8 mouse cellular contexts compared by ENCODE assay signal in the genomic region with DNA sequence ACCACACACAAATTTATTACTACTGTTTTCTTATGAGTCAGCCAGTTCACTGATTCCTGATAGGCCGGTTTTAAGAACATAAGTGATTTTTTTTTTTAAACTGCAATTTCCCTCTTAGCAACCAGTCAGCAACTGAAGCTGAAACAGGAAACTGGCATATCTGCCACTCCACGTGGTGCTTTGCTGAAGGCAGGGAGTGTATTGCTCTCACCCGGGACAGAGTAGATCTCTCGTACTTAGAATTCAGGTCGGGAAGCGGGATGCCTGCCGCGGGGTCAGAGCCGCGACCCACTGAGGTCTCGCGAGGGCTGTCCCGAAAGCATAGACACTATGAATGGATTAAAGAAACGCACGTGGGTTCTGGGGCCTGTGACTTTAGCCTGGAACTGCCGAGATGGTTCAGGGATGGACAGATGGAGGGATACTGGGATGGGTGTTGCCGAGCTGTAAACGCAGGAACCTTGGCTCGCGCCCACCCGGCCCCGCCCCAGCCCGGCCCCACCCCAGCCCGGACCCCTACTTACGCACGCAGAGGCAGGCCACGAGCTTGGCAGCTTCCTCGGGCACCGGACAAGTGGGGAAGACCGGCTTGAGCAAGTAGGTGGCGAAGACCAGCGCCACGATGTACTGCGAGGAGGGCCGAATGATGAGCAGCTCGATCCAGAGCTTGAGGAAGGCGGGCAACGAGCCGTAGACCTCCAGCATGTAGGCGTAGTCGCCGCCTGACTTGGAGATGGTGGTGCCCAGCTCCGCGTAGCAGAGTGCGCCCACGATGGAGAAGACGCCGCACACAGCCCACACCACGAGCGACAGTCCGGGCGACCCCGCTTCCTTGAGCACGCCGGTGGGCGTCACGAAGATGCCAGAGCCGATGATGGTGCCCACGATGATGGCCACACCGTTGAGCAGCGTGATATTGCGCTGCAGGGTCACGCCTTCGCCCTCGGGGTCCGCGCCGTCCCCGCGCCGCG. TPM values are rescaled to one million over a fixed set of nuclear protein-coding genes. Genes with fewer than 3 reads are reported as not detected.
DNase-seq lines count a peak whose midpoint lies in the region; ATAC-seq and TF ChIP-seq lines count a peak whose summit lies in the region.

No protein-coding gene starts in this region.

- peak overlapping the region; percentile 79 for H3K4me3 ChIP-seq in kidney, embryonic 16.5 days (ENCODE audit: low read length)
- peak overlapping the region; percentile 69 for H3K4me3 ChIP-seq in hindbrain, postnatal 0 days (ENCODE audit: low read length)
- H3K4me3 ChIP-seq in liver, embryonic 16.5 days (ENCODE audit: low read depth, low read length), result peak overlapping the region; percentile 93

- no peak for DNase-seq in kidney, adult 18-20 months
- DNase-seq in adipocyte (ENCODE audit: low spot score), result peak; percentile 61
- peak; percentile 67 for DNase-seq in hindbrain, postnatal 0 days (ENCODE audit: low spot score)
- peak; percentile 58 for DNase-seq in neural tube, embryonic 10.5 days (ENCODE audit: extremely low spot score, low spot score)
- DNase-seq in thymus, postnatal 25 days, result peak; percentile 26

- no peaks in the 10 kb centered on the region for H3K27me3 ChIP-seq in kidney, embryonic 16.5 days (ENCODE audit: insufficient read depth, low read length)
- no peaks in the 10 kb centered on the region for H3K27me3 ChIP-seq in hindbrain, postnatal 0 days (ENCODE audit: insufficient read depth, low read length)
- H3K27me3 ChIP-seq in liver, embryonic 16.5 days (ENCODE audit: control insufficient read depth, insufficient read depth, low read depth, low read length), result no peaks in the 10 kb centered on the region

- H3K4me2 ChIP-seq in kidney, embryonic 16.5 days (replicated peaks; ENCODE audit: low read depth, low read length), result peak overlapping the region; percentile 97
- H3K4me2 ChIP-seq in hindbrain, postnatal 0 days (ENCODE audit: low read depth, low read length), result peak overlapping the region; percentile 86
- H3K4me2 ChIP-seq in liver, embryonic 16.5 days (ENCODE audit: low read depth, low read length), result peak overlapping the region; percentile 84

- H3K36me3 ChIP-seq in kidney, embryonic 16.5 days (ENCODE audit: insufficient read depth, low read length), result no peaks in the 10 kb centered on the region
- no peaks in the 10 kb centered on the region for H3K36me3 ChIP-seq in hindbrain, postnatal 0 days (ENCODE audit: insufficient read depth, low read length)
- peaks cover 9% of the 10 kb centered on the region for H3K36me3 ChIP-seq in liver, embryonic 16.5 days (ENCODE audit: control insufficient read depth, insufficient read depth)

- TF ChIP-seq CTCF in hindbrain, postnatal 0 days (IDR thresholded peaks at IDR 0.05; ENCODE audit: low read depth), result no peak

- H3K9ac ChIP-seq in kidney, embryonic 16.5 days (replicated peaks; ENCODE audit: low read length), result peak overlapping the region; percentile 71
- peak overlapping the region; percentile 76 for H3K9ac ChIP-seq in hindbrain, postnatal 0 days (replicated peaks; ENCODE audit: low read length)
- H3K9ac ChIP-seq in liver, embryonic 16.5 days (ENCODE audit: low read depth, low read length), result peak overlapping the region; percentile 92

- H3K27ac ChIP-seq in kidney, embryonic 16.5 days (ENCODE audit: low read length), result no peak overlapping the region
- H3K27ac ChIP-seq in hindbrain, postnatal 0 days, result peak overlapping the region; percentile 67
- H3K27ac ChIP-seq in liver, embryonic 16.5 days (ENCODE audit: low read length), result peak overlapping the region; percentile 70

- peak; percentile 37; the same call in 1 of the 2 replicates for ATAC-seq in kidney, embryonic 16.5 days (ENCODE audit: low FRiP score, low TSS enrichment)
- peak; percentile 23 for ATAC-seq in erythroblast, adult 5-6 weeks (replicated peaks; ENCODE audit: low FRiP score, poor library complexity, severe bottlenecking)
- peak; percentile 65 for ATAC-seq in hindbrain, postnatal 0 days
- ATAC-seq in liver, embryonic 16.5 days (ENCODE audit: low read depth), result peak; percentile 39

- under 1% methylated on average over 68 of the region's 72 CpGs for WGBS in kidney, embryonic 16.5 days
- under 1% methylated on average over 72 of the region's 72 CpGs for WGBS in hindbrain, postnatal 0 days
- under 1% methylated on average over 72 of the region's 72 CpGs for WGBS in liver, embryonic 16.5 days (ENCODE audit: insufficient replicate concordance)

- peaks cover 48% of the 10 kb centered on the region for H3K4me1 ChIP-seq in kidney, embryonic 16.5 days (ENCODE audit: insufficient read depth, low read length)
- H3K4me1 ChIP-seq in hindbrain, postnatal 0 days (ENCODE audit: insufficient read depth, low read length), result peaks cover 22% of the 10 kb centered on the region
- H3K4me1 ChIP-seq in liver, embryonic 16.5 days (ENCODE audit: control insufficient read depth, low read depth, low read length), result peaks cover 68% of the 10 kb centered on the region

- H3K9me3 ChIP-seq in kidney, embryonic 16.5 days (ENCODE audit: low read length), result no peaks in the 10 kb centered on the region
- H3K9me3 ChIP-seq in hindbrain, postnatal 0 days (ENCODE audit: low read length), result no peaks in the 10 kb centered on the region
- no peaks in the 10 kb centered on the region for H3K9me3 ChIP-seq in liver, embryonic 16.5 days (replicated peaks; ENCODE audit: control insufficient read depth, low read length)

RNA-seq across cellular contexts. Expression of gene Slc7a5, which starts 0.7 kb away (rescaled TPM):
- polyA plus RNA-seq in kidney, embryonic 16.5 days (2015; fragmentation: Nextera tagmentation; extraction: Ambion mirVana), result 15.1 and 17.0 TPM in 2 replicates
- 137 and 171 TPM in 2 replicates for total RNA-seq in erythroblast, adult 5-6 weeks (2015; ENCODE audit: low replicate concordance)
- total RNA-seq in erythroblast, adult 5-6 weeks (2017; ENCODE audit: low replicate concordance), result 151 and 182 TPM in 2 replicates
- 148 and 163 TPM in 2 replicates for total RNA-seq in hindbrain, postnatal 0 days (2014; rRNA removed)
- polyA plus RNA-seq in hindbrain, postnatal 0 days (2015; fragmentation: Nextera tagmentation; extraction: Ambion mirVana), result 60.1 and 72.1 TPM in 2 replicates
- polyA plus RNA-seq in liver, embryonic 16.5 days (2015; fragmentation: Nextera tagmentation; extraction: Ambion mirVana), result 32.9 and 36.9 TPM in 2 replicates

RNA-seq across cellular contexts. Expression of gene Car5a, which starts 37.9 kb away (rescaled TPM):
- polyA plus RNA-seq in kidney, embryonic 16.5 days (2015; fragmentation: Nextera tagmentation; extraction: Ambion mirVana), result not detected in 2 replicates
- total RNA-seq in erythroblast, adult 5-6 weeks (2015; ENCODE audit: low replicate concordance), result not detected in 2 replicates
- not detected in 2 replicates for total RNA-seq in erythroblast, adult 5-6 weeks (2017; ENCODE audit: low replicate concordance)
- 0.42 TPM in 1 of 2 replicates, not detected in the other for total RNA-seq in hindbrain, postnatal 0 days (2014; rRNA removed)
- 0.23 and 0.50 TPM in 2 replicates for polyA plus RNA-seq in hindbrain, postnatal 0 days (2015; fragmentation: Nextera tagmentation; extraction: Ambion mirVana)
- polyA plus RNA-seq in liver, embryonic 16.5 days (2015; fragmentation: Nextera tagmentation; extraction: Ambion mirVana), result 5.6 and 8.4 TPM in 2 replicates

RNA-seq across cellular contexts. Expression of gene Banp, which starts 42.7 kb away (rescaled TPM):
- polyA plus RNA-seq in kidney, embryonic 16.5 days (2015; fragmentation: Nextera tagmentation; extraction: Ambion mirVana), result 50.7 TPM in 2 replicates
- total RNA-seq in erythroblast, adult 5-6 weeks (2015; ENCODE audit: low replicate concordance), result 6.1 and 25.0 TPM in 2 replicates
- total RNA-seq in erythroblast, adult 5-6 weeks (2017; ENCODE audit: low replicate concordance), result 20.4 and 45.8 TPM in 2 replicates
- total RNA-seq in hindbrain, postnatal 0 days (2014; rRNA removed), result 59.7 and 62.5 TPM in 2 replicates
- 22.5 and 22.8 TPM in 2 replicates for polyA plus RNA-seq in hindbrain, postnatal 0 days (2015; fragmentation: Nextera tagmentation; extraction: Ambion mirVana)
- polyA plus RNA-seq in liver, embryonic 16.5 days (2015; fragmentation: Nextera tagmentation; extraction: Ambion mirVana), result 17.1 and 20.2 TPM in 2 replicates
